Mouse (Mus musculus) forebrain, embryonic 11.5 days (tissue): ENCODE data around the gene Ubfd1. TPM values are rescaled to one million over a fixed set of nuclear protein-coding genes. Genes with fewer than 3 reads are reported as not detected.

Experiments
- polyA plus RNA-seq: library from polyadenylated mRNA; unstranded; fragments of >200 nt; fragmentation: Nextera tagmentation; extraction: Ambion mirVana; gene quantifications from 2 replicates; pipeline ENCODE4 v1.2.1, GENCODE M21; 2014

The Ubfd1 gene
- polyA plus RNA-seq, 1 experiment from 2014 or later, result 90.6 TPM

Other genes with a start within 250 kb of the Ubfd1 start
- gene Scnn1b, start 202.1 kb upstream of the Ubfd1 start, polyA plus RNA-seq, result 0.07 TPM in 1 of 2 replicates, not detected in the other
- gene Cog7, start 85.5 kb upstream of the Ubfd1 start, polyA plus RNA-seq, result 22.0 and 23.8 TPM in 2 replicates
- gene Gga2, start 46.0 kb upstream of the Ubfd1 start, polyA plus RNA-seq, result 60.1 and 60.6 TPM in 2 replicates
- 18.1 and 18.3 TPM in 2 replicates for gene Ears2, start 88 bp downstream of the Ubfd1 start, polyA plus RNA-seq
- 625 TPM in 2 replicates for gene Ndufab1, start 34.7 kb downstream of the Ubfd1 start, polyA plus RNA-seq
- gene Palb2, start 65.8 kb downstream of the Ubfd1 start, polyA plus RNA-seq, result 25.3 and 27.0 TPM in 2 replicates
- 126 and 135 TPM in 2 replicates for gene Dctn5, start 65.9 kb downstream of the Ubfd1 start, polyA plus RNA-seq
- 191 and 197 TPM in 2 replicates for gene Plk1, start 92.3 kb downstream of the Ubfd1 start, polyA plus RNA-seq
- gene Ern2, start 119.0 kb downstream of the Ubfd1 start, polyA plus RNA-seq, result 0.09 and 0.23 TPM in 2 replicates
- gene Chp2, start 152.3 kb downstream of the Ubfd1 start, polyA plus RNA-seq, result not detected in 2 replicates
- gene Prkcb, start 221.6 kb downstream of the Ubfd1 start, polyA plus RNA-seq, result 10.0 and 13.0 TPM in 2 replicates